Comparison of ENCODE assay signal across 13 mouse cellular contexts in genomic region chr1:182256041-182256680, GRCm38 (mm10). TPM values are rescaled to one million over a fixed set of nuclear protein-coding genes. Genes with fewer than 3 reads are reported as not detected.
DNase-seq lines count a peak whose midpoint lies in the region; ATAC-seq lines count a peak whose summit lies in the region.
"Had no signal": no experiment of that assay in that cellular context is flagged by ENCODE, and none has a peak within 500 bp of the region (broad histone marks: within the 10 kb centered on the region; RNA-seq: fewer than 3 reads in every experiment).

No protein-coding gene starts in this region.

- H3K9ac ChIP-seq in liver, embryonic 12.5 days, result no peak overlapping the region
- no peak overlapping the region for H3K9ac ChIP-seq in lung, embryonic 16.5 days (ENCODE audit: low read length)
- H3K9ac ChIP-seq: hindbrain, embryonic 15.5 days; limb, embryonic 13.5 days had no signal

- no peaks in the 10 kb centered on the region for H3K27me3 ChIP-seq in liver, embryonic 12.5 days (replicated peaks)
- no peaks in the 10 kb centered on the region for H3K27me3 ChIP-seq in lung, embryonic 16.5 days (ENCODE audit: control insufficient read depth, insufficient read depth, low read depth, low read length)
- H3K27me3 ChIP-seq: hindbrain, embryonic 15.5 days; limb, embryonic 13.5 days had no signal

- no peak overlapping the region for H3K4me3 ChIP-seq in liver, embryonic 12.5 days
- no peak overlapping the region for H3K4me3 ChIP-seq in lung, embryonic 16.5 days (ENCODE audit: low read length)
- H3K4me3 ChIP-seq: heart, embryonic 10.5 days; hindbrain, embryonic 15.5 days; limb, embryonic 13.5 days had no signal

- DNase-seq in liver, result peak; percentile 51
- peak; percentile 36 for DNase-seq in induced T-regulatory cell, adult 2 months (ENCODE audit: low read depth)
- peak; percentile 59 for DNase-seq in urinary bladder, postnatal 25 days (ENCODE audit: low spot score)
- DNase-seq in cerebellum, adult 9-11 months, result no peak
- no peak for DNase-seq in thymus, postnatal 0 days (ENCODE audit: low spot score)
- no peak for DNase-seq in T-cell, adult 2 months (ENCODE audit: low spot score)
- DNase-seq: cerebellum, adult 18-20 months had no signal

- no peaks in the 10 kb centered on the region for H3K9me3 ChIP-seq in liver, embryonic 12.5 days (replicated peaks)
- H3K9me3 ChIP-seq in lung, embryonic 16.5 days (ENCODE audit: control insufficient read depth, low read length), result no peaks in the 10 kb centered on the region; the same call in 1 of the 2 replicates
- H3K9me3 ChIP-seq: heart, embryonic 10.5 days; hindbrain, embryonic 15.5 days; limb, embryonic 13.5 days had no signal

- H3K36me3 ChIP-seq in liver, embryonic 12.5 days, result no peaks in the 10 kb centered on the region
- no peaks in the 10 kb centered on the region for H3K36me3 ChIP-seq in lung, embryonic 16.5 days (ENCODE audit: control insufficient read depth, insufficient read depth, low read length)
- H3K36me3 ChIP-seq: heart, embryonic 10.5 days; hindbrain, embryonic 15.5 days; limb, embryonic 13.5 days had no signal

- H3K4me2 ChIP-seq in liver, embryonic 12.5 days, result no peak overlapping the region
- no peak overlapping the region for H3K4me2 ChIP-seq in lung, embryonic 16.5 days (ENCODE audit: low read depth, low read length)
- H3K4me2 ChIP-seq: hindbrain, embryonic 15.5 days; limb, embryonic 13.5 days had no signal

- 71% methylated on average over 11 of the region's 11 CpGs for whole genome bisulfite sequencing in liver, embryonic 12.5 days (ENCODE audit: insufficient replicate concordance)
- WGBS in lung, embryonic 16.5 days, result 64% methylated on average over 11 of the region's 11 CpGs

- no peaks in the 10 kb centered on the region for H3K4me1 ChIP-seq in liver, embryonic 12.5 days
- no peaks in the 10 kb centered on the region for H3K4me1 ChIP-seq in lung, embryonic 16.5 days (replicated peaks; ENCODE audit: control insufficient read depth, insufficient read depth, low read length)
- H3K4me1 ChIP-seq: heart, embryonic 10.5 days; hindbrain, embryonic 15.5 days; limb, embryonic 13.5 days had no signal

- no peak overlapping the region for H3K27ac ChIP-seq in liver, embryonic 12.5 days
- H3K27ac ChIP-seq in lung, embryonic 16.5 days (ENCODE audit: low read length), result peak overlapping the region; percentile 81
- H3K27ac ChIP-seq: heart, embryonic 10.5 days; hindbrain, embryonic 15.5 days had no signal

- ATAC-seq in liver, embryonic 12.5 days, result no peak
- ATAC-seq in lung, embryonic 16.5 days (ENCODE audit: low read depth), result peak; percentile 90
- ATAC-seq: activated CD4-positive, CD25-positive, alpha-beta regulatory T cell, adult 4 months had no signal

RNA-seq across cellular contexts. Expression of gene Degs1, which starts 26.4 kb away (rescaled TPM):
- 105 and 110 TPM in 2 replicates for polyA plus RNA-seq in liver, embryonic 12.5 days (2016; fragmentation: Nextera tagmentation; extraction: Ambion mirVana)
- 137 and 140 TPM in 2 replicates for polyA plus RNA-seq in lung, embryonic 16.5 days (2015; fragmentation: Nextera tagmentation; extraction: Ambion mirVana)
- polyA plus RNA-seq in thymus, postnatal 0 days (2015; fragmentation: Nextera tagmentation; extraction: Ambion mirVana), result 137 and 149 TPM in 2 replicates

Comparison
In these comparisons a context has a peak if more than half of its experiments do, and no peak if none do; other contexts are left out.
1. DNase-seq: peak in liver (single experiment), induced T-regulatory cell, adult 2 months (single experiment) and urinary bladder, postnatal 25 days (single experiment); none in cerebellum, adult 9-11 months (single experiment), thymus, postnatal 0 days (single experiment) and T-cell, adult 2 months (single experiment).